Mouse (Mus musculus) ES-Bruce4 (cell line): ENCODE measurements around the gene Tcte1. TPM values are rescaled to one million over a fixed set of nuclear protein-coding genes. Genes with fewer than 3 reads are reported as not detected.
A peak's percentile ranks its signal among the peaks of the same experiment; 100 is the strongest.

ENCODE experiments used
- H3K27ac ChIP-seq: 2 replicates; pipeline ENCODE4 v1.5.1; 2012; ENCODE audit warnings: low read length, inconsistent platforms; ENCODE audit not compliant: insufficient read depth
- H3K27me3 ChIP-seq: 2 replicates; pipeline ENCODE4 v1.6.1; 2012; ENCODE audit warnings: mild to moderate bottlenecking, low read length, inconsistent platforms; ENCODE audit not compliant: control insufficient read depth, poor library complexity, insufficient read depth, severe bottlenecking
- H3K36me3 ChIP-seq: 2 replicates; pipeline ENCODE4 v1.6.1; 2012; ENCODE audit warnings: inconsistent platforms, mild to moderate bottlenecking, low read length, moderate library complexity; ENCODE audit not compliant: control insufficient read depth, poor library complexity, insufficient read depth, severe bottlenecking
- H3K4me1 ChIP-seq: one replicate; pipeline ENCODE4 v1.8.1; 2011; ENCODE audit warnings: low read length; ENCODE audit not compliant: control insufficient read depth, insufficient read depth
- H3K4me3 ChIP-seq: 2 replicates; pipeline ENCODE4 v1.5.1; 2011; ENCODE audit warnings: low read depth, mild to moderate bottlenecking, low read length
- H3K9ac ChIP-seq: 2 replicates; pipeline ENCODE4 v1.6.1; 2012; ENCODE audit warnings: low read depth, mild to moderate bottlenecking, inconsistent platforms; ENCODE audit not compliant: poor library complexity, severe bottlenecking
- H3K9me3 ChIP-seq: replicated peaks from 2 replicates; pipeline ENCODE4 v1.6.1; 2012; ENCODE audit warnings: mild to moderate bottlenecking, low read length, inconsistent platforms; ENCODE audit not compliant: control insufficient read depth, poor library complexity, insufficient read depth, severe bottlenecking
- CTCF ChIP-seq: IDR thresholded peaks from one replicate; pipeline ENCODE4 v1.8.1; 2011; ENCODE audit warnings: low read depth, low read length
- EP300 ChIP-seq: IDR thresholded peaks from 2 replicates; pipeline ENCODE4 v1.6.1; 2011; ENCODE audit warnings: low read depth, low read length; ENCODE audit not compliant: insufficient read depth
- POLR2A ChIP-seq: IDR thresholded peaks from one replicate; pipeline ENCODE4 v1.8.1; 2011; ENCODE audit warnings: low read length; ENCODE audit not compliant: insufficient read depth
- polyA plus RNA-seq: library from polyadenylated mRNA; stranded (reverse); fragments of >200 nt; gene quantifications from 2 replicates; pipeline ENCODE4 v1.2.4, GENCODE M21; 2011; ENCODE audit warnings: low read depth; ENCODE audit not compliant: missing spikeins, insufficient read depth, insufficient read length

Gene Tcte1
- polyA plus RNA-seq, 1 experiment: not detected

DNA sequence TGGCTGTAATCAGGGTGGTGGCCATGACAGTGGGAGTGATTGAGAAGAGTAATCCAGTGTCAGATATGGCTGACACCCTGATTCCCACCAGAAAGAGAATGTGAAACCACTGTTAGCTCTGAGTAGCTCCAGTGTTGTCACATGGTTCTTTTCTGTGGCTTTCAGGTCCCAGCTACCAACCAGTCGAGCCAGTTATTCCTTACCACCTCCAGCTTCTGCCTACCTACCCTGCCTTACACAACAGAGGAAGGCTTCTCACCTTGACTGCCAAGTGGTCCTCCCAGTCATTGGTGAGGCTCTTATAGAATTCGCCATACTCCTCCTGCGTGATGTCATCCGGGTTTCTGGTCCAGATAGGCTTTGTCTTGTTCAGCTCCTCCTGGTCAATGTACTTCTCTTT lies 46.8 kb downstream of the Tcte1 start:
- TF ChIP-seq POLR2A: no peak
- no peaks in the 10 kb centered on the region for H3K27me3 ChIP-seq
- no peaks in the 10 kb centered on the region for H3K4me1 ChIP-seq
- H3K36me3 ChIP-seq: peaks cover 61% of the 10 kb centered on the region
- H3K27ac ChIP-seq: peak overlapping the region; percentile 60
- H3K4me3 ChIP-seq: no peak overlapping the region
- H3K9me3 ChIP-seq: no peaks in the 10 kb centered on the region
- no peak overlapping the region for H3K9ac ChIP-seq

DNA sequence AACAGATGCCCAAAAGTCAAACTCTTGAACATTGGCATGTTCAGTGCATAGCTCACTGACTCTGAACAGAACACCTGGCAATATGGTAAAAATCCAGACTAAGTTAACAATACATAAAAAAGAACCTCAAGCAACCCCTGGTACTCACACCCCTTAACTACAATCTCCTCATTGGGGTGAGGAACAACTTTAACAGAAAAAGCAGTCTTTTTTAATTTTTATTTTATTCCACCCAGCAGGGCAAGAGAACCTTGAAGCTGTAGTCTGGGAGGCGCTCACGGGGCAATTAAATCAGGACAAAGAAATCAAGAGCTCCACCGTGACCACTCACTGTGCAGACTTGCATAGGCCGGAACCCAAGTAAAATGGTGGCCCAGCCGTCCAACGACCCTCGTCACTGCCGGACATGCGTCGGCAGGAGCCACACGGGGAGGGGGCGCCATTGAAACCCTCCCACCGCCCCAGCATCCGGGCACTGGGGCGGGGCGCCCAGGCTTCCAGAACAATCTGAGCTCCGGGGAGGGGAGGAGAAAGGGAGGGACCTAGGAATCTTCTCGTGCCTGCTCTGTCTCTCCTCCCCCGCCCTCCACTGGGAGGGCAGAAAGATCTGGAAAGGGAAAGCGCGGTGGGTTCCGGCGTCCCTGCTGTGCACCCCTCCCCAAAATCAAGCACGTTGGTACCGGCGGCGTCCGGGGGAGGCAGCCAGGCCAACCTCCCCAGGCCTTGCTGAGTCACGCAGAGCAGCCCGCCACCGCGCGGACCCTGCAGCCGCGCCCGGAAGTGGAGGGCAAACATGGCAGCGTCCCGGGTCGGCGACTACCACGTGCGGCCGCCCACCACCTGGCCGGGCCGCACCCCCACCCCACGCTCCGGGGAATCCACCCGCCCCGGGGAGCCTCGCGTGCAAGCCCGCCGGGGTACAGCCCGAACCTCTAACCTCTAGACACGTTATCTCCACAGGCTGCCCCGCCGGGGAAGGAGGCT lies 49.2 kb downstream of the Tcte1 start:
- Histone ChIP-seq H3K9me3 (no peaks in the 10 kb centered on the region), H3K9ac (peak overlapping the region; percentile 99), H3K4me3 (peak overlapping the region; percentile 70), H3K27me3 (no peaks in the 10 kb centered on the region), H3K27ac (peak overlapping the region; percentile 60), H3K4me1 (no peaks in the 10 kb centered on the region), H3K36me3 (peaks cover 48% of the 10 kb centered on the region)
- TF ChIP-seq CTCF: no peak
- TF ChIP-seq POLR2A: no peak
- no peak for TF ChIP-seq EP300

DNA sequence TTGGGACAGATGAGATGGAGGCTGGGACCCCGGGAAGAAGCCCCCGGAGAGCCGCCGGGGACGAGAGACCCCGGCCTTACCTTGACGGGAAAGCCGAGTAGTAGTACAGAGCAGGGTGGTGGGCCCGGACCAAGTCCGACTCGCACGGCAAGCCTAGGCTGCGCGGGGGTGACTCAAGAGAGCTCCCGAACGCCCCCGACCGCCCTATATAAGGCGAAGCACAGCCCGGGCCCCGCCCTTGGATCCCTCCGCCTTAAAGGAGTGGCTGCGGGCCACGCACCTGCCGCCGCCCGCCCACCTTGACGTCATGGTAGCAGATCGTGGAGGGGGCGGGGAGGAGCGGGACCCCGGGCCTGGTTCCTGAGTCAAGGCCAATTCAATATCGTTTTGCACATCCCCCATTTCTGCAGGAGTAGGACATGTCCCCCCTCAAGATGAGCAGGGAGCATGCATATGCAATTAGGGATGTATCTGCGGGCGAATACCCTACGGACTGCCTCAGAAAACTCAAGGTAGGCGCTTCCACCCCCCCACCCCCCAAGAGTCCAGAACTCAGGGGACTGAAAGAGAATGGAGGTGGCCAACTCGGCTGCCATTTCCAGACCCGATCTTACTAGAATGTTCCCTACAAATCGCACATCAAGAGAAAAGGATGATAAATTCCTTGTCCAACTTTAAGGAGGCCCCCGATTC lies 50.0 kb downstream of the Tcte1 start, which contains the start of gene Hsp90ab1:
Gene Hsp90ab1 (minus strand): TSS at position 185 of the 693 bp plus-strand sequence.
- TF ChIP-seq EP300: 0 out of 2 replicates have a peak, but pooled peaks have one; percentile 37
- no peak for TF ChIP-seq CTCF
- peak; percentile 95 for TF ChIP-seq POLR2A
- Histone ChIP-seq H3K4me3 (peak within 1 kb of the TSS; percentile 84), H3K36me3 (peaks cover 40% of the 10 kb centered on the region), H3K4me1 (no peaks in the 10 kb centered on the region), H3K27ac (peak within 1 kb of the TSS; percentile 71), H3K27me3 (no peaks in the 10 kb centered on the region), H3K9me3 (no peaks in the 10 kb centered on the region), H3K9ac (peak within 1 kb of the TSS; percentile 99)

DNA sequence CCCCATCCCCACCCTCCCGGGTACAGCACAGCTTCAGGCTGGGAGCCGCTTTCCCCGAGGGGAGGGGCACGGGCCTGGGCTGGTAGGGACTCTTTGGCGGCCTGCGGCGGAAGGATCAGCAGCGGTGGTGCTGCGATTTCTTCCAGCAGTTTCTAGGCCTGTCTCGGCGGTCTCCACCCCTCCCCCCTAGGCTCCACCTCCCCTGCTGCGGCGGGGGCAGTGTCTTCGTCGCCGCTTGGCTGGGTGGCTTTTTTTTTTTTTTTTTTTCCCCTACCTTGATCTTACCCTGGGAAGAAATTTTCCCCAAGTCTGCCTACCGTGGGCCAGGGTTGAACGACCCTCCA lies 50.5 kb downstream of the Tcte1 start:
- H3K36me3 ChIP-seq: peaks cover 35% of the 10 kb centered on the region
- H3K9me3 ChIP-seq: no peaks in the 10 kb centered on the region
- H3K4me1 ChIP-seq: no peaks in the 10 kb centered on the region
- H3K27me3 ChIP-seq: no peaks in the 10 kb centered on the region
- peak overlapping the region; percentile 84 for H3K4me3 ChIP-seq
- TF ChIP-seq CTCF (no peak), POLR2A (peak; percentile 52), EP300 (peak; percentile 93)
- peak overlapping the region; percentile 99 for H3K9ac ChIP-seq
- peak overlapping the region; percentile 71 for H3K27ac ChIP-seq

GRCm38 (mm10) chr17:45574129-45574761 lies 51.0 kb downstream of the Tcte1 start:
- peaks cover 30% of the 10 kb centered on the region for H3K36me3 ChIP-seq
- TF ChIP-seq POLR2A (no peak), CTCF (no peak), EP300 (no peak)
- peak overlapping the region; percentile 83 for H3K4me3 ChIP-seq
- no peaks in the 10 kb centered on the region for H3K9me3 ChIP-seq
- no peaks in the 10 kb centered on the region for H3K27me3 ChIP-seq
- H3K4me1 ChIP-seq: no peaks in the 10 kb centered on the region
- H3K27ac ChIP-seq: peak overlapping the region; percentile 71
- H3K9ac ChIP-seq: peak overlapping the region; percentile 99
